Mouse (Mus musculus) spleen, adult 2 months (tissue): ENCODE results near the gene Ctnnbip1. TPM values are rescaled to one million over a fixed set of nuclear protein-coding genes. Genes with fewer than 3 reads are reported as not detected.

Experiments
- DNase-seq, 2 experiments: peaks; one replicate each; pipeline versions ENCODE4 v3.0.0 to v3.0.0-alpha.2; 2012 to 2021; ENCODE audit warnings: low spot score in 2 of 2, low read depth in 1 of 2
- H3K27ac ChIP-seq: fragments of 200-500 bp; 2 replicates; pipeline ENCODE4 v1.5.1; 2012; ENCODE audit warnings: low read length, inconsistent platforms; ENCODE audit not compliant: insufficient read depth
- H3K27me3 ChIP-seq: fragments of 200-500 bp; 2 replicates; pipeline ENCODE4 v1.6.1; 2012; ENCODE audit warnings: mild to moderate bottlenecking, moderate library complexity, low read length, inconsistent platforms; ENCODE audit not compliant: control insufficient read depth, insufficient read depth
- H3K36me3 ChIP-seq: fragments of 200-500 bp; 2 replicates; pipeline ENCODE4 v1.6.1; 2012; ENCODE audit warnings: mild to moderate bottlenecking, low read length, inconsistent platforms; ENCODE audit not compliant: control insufficient read depth, insufficient read depth
- H3K4me1 ChIP-seq: fragments of 200-500 bp; 2 replicates; pipeline ENCODE4 v1.6.1; 2011; ENCODE audit warnings: inconsistent platforms; ENCODE audit not compliant: control insufficient read depth, insufficient read depth, insufficient read length
- H3K4me3 ChIP-seq: fragments of 200-500 bp; 2 replicates; pipeline ENCODE4 v1.5.1; 2011; ENCODE audit warnings: mild to moderate bottlenecking, inconsistent platforms; ENCODE audit not compliant: insufficient read depth, insufficient read length; ENCODE audit errors: extremely low read depth
- CTCF ChIP-seq: fragments of 200-500 bp; IDR thresholded peaks from 2 replicates; pipeline ENCODE4 v1.5.1; 2011; ENCODE audit warnings: mild to moderate bottlenecking, inconsistent platforms; ENCODE audit not compliant: insufficient read depth, insufficient read length, insufficient replicate concordance; ENCODE audit errors: extremely low read depth
- POLR2A ChIP-seq: fragments of 200-500 bp; IDR thresholded peaks from 2 replicates; pipeline ENCODE4 v1.6.1; 2011; ENCODE audit warnings: low read depth, low read length, inconsistent platforms
- WGBS: fragments of 180-500 bp; shearing (Covaris S2); methylation state at CpG from one replicate; pipeline ENCODE4 v1.1.7; 2018; 5-methylcytosine and 5-hydroxymethylcytosine counted together
- polyA plus RNA-seq: library from polyadenylated mRNA; depleted of rRNA; stranded (reverse); fragments of >200 nt; gene quantifications from 2 replicates; pipeline ENCODE4 v1.2.3, GENCODE M21; 2012

Gene Ctnnbip1
- polyA plus RNA-seq, 1 experiment: 5.3 TPM

DNA sequence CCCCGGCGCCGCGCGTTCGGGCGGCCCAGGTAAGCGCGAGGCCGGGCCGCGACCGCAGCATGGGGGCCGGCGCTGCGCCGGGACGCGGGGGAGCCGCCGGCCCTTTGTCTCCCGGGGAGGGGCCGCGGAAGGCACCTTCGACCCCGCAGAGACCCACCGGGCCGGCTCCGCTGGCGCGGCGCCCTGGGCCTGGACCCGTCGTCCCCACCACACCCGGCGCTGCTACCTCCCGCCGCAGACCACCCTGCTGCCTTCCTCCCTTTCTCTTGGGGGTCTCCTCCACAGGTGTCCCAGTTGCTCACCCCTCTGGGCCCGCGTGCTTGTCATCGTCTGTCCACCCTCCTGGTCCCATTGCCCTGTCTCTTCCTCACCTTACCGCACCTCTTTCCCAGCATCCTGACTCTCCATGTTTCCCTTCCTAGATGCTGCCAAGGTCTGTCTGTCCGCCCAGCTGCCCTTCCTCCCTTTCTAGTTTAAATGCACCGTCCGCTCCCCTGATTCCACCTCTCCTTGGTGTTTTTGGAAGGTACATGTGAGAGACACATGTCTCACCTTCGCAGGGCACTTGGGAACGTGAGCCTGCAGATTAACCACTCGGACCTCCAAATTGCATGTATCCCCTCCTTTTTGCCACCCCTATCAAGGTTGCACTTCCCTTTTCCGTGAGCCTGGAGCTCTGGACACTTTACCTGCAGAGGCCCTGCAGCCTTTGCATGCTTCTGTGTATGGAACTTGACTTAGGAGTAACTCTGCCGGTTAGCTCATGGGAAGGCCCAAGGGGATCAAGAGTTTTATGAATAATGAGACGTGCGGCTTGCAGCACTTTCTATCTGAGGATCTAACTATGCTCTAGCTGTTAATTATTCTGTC is 550 bp downstream of the Ctnnbip1 start:
- 10% methylated on average over 47 of the region's 52 CpGs for WGBS
- no peak overlapping the region for H3K27ac ChIP-seq
- peak in 1 of 2 experiments; percentile 10 for DNase-seq

DNA sequence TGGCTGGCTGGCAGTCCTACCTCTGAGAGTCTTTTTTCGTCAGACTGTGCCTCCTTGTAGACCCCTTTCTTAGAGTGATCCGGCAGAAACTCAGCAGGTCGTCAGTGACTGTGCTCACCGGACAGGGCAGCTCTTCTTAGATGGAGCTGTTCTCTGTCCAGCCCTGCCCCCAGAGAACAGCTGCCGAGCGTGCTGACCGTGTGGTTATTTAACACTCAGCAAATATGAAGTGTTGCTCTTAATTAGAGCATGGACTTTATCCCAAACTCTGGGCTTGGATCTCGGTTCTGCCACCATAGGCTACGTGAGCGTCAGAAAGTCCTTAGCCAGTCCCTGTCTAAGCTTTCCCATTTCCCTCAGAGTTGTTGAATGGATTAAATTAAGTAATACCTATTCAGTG is 3.2 kb downstream of the Ctnnbip1 start:
- H3K4me3 ChIP-seq: no peak overlapping the region
- no peak for DNase-seq
- no peaks in the 10 kb centered on the region for H3K36me3 ChIP-seq
- WGBS: 87% methylated on average over 10 of the region's 10 CpGs
- H3K27ac ChIP-seq: no peak overlapping the region
- H3K27me3 ChIP-seq: no peaks in the 10 kb centered on the region
- peaks cover 3% of the 10 kb centered on the region; the same call in 1 of the 2 replicates for H3K4me1 ChIP-seq
- TF ChIP-seq POLR2A (no peak), CTCF (no peak)

More for the DNA sequence above, 550 bp downstream of the Ctnnbip1 start:
- H3K36me3 ChIP-seq: no peaks in the 10 kb centered on the region
- no peaks in the 10 kb centered on the region for H3K27me3 ChIP-seq
- no peak for TF ChIP-seq CTCF
- no peak for TF ChIP-seq POLR2A
- peak overlapping the region; percentile 52 for H3K4me3 ChIP-seq
- peaks cover 3% of the 10 kb centered on the region; the same call in 1 of the 2 replicates for H3K4me1 ChIP-seq

DNA sequence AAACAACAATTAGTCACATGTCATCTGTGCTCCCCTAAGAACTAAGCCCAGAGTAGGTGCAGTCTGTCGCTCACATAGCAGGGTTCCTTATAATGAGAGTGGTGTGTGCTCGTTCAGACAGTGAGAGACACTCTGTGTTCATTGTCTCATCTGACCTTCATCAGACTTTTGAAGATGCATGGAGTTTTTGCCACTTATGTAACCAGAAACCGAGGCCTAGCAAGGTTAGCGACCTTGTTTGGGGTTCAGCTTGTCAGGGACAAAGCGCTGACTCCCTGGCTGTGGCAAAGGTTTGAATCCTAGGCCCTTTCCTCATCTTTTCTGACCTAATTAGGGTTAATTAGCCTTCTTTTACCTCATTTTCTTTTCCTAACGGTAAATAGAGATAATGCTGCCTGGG is 5.9 kb downstream of the Ctnnbip1 start:
- no peak overlapping the region for H3K4me3 ChIP-seq
- no peaks in the 10 kb centered on the region for H3K36me3 ChIP-seq
- H3K27me3 ChIP-seq: no peaks in the 10 kb centered on the region
- DNase-seq: no peak
- 92% methylated on average over 6 of the region's 6 CpGs for WGBS
- no peaks in the 10 kb centered on the region for H3K4me1 ChIP-seq
- H3K27ac ChIP-seq: no peak overlapping the region
- no peak for TF ChIP-seq CTCF
- no peak for TF ChIP-seq POLR2A

DNA sequence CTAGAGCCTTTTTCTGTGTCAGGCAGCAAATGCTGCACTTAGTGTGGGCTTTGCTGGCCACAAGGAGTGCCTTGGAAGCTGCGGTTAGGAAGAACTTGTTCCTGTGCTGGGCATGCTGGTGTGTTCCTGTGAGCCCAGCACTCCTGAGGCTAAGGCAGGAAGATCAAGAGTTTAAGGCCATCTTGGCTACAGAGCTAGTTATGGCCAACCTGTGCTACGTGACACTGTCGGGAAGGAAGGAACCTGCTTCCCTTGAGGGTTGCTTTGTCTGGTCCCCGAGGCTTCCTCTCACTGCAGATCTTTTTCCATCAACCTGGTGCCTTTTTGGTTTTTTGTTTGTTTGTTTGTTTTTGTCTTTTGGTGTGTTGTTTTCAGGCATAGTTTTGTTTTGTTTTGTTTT is 7.1 kb downstream of the Ctnnbip1 start:
- no peaks in the 10 kb centered on the region for H3K27me3 ChIP-seq
- no peaks in the 10 kb centered on the region for H3K36me3 ChIP-seq
- TF ChIP-seq CTCF: no peak
- DNase-seq: no peak
- no peaks in the 10 kb centered on the region for H3K4me1 ChIP-seq
- 76% methylated on average over 4 of the region's 4 CpGs for WGBS
- H3K27ac ChIP-seq: no peak overlapping the region
- no peak overlapping the region for H3K4me3 ChIP-seq

DNA sequence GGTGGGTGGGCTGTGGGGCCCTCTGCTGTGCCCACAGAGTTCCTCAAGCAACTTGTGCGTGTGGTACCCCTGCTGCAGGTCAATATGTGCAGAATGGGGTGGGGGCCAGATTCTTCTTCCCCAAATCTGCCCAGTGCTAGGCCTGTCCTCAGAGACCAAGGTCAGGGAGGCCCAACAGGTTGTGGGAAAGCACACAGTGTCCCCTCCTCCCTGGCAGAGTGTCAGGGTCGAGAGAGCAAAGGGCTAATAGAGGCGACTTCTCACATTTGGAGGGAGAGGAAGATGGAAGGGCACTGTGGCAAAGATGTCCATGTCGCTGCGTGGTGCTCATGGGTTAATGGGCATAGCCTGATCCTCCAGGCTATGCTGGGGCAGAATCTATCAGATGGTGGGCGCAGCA is 7.8 kb downstream of the Ctnnbip1 start:
- Histone ChIP-seq H3K27ac (no peak overlapping the region), H3K36me3 (no peaks in the 10 kb centered on the region), H3K4me1 (no peaks in the 10 kb centered on the region), H3K4me3 (no peak overlapping the region), H3K27me3 (no peaks in the 10 kb centered on the region)
- WGBS: 81% methylated on average over 6 of the region's 6 CpGs
- no peak for TF ChIP-seq CTCF
- no peak for TF ChIP-seq POLR2A
- DNase-seq: no peak

DNA sequence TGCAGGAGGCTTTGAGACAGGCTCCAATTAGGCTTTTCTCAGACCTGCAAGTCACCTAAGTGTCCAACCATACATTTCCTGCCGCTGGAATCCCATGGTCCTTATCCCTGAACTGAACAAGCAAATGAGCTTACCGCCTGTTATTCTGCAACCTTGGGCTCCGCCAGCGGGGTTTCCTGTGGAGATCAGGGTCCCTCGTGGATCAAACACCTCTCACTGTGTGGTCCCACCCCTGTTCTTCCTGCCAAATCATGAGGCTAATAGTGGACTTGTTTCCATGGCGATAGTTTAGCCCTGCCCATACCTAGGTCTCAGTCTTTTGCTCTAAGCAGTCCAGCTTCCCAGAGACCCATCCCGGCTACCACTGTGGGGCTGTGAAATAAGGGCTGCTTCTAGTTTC is 8.3 kb downstream of the Ctnnbip1 start:
- DNase-seq: no peak
- Histone ChIP-seq H3K4me3 (no peak overlapping the region), H3K36me3 (no peaks in the 10 kb centered on the region), H3K27ac (no peak overlapping the region), H3K4me1 (no peaks in the 10 kb centered on the region), H3K27me3 (no peaks in the 10 kb centered on the region)
- TF ChIP-seq POLR2A (no peak), CTCF (no peak)
- WGBS: 75% methylated on average over 7 of the region's 7 CpGs
